Mouse (Mus musculus) neural tube, embryonic 12.5 days (tissue): ENCODE data around the gene Gse1. TPM values are rescaled to one million over a fixed set of nuclear protein-coding genes. Genes with fewer than 3 reads are reported as not detected.

Source experiments
- microRNA-seq: library from miRNA; unstranded; fragments of <30 nt; microRNA quantifications from one replicate; pipeline ENCODE4, GENCODE M21; 2017
- polyA plus RNA-seq: library from polyadenylated mRNA; unstranded; fragments of >200 nt; fragmentation: Nextera tagmentation; extraction: Ambion mirVana; gene quantifications from 2 replicates; pipeline ENCODE4 v1.2.1, GENCODE M21; 2016

Gene Gse1
- polyA plus RNA-seq, 1 experiment from 2014 or later = 26.0 TPM

Small RNA genes within 50 kb of the gene (microRNA-seq; reads per million reads assigned to microRNA genes)
- gene Gm22715 (not detected), gene Mir7687 (2.0 reads per million)

Other genes starting within 250 kb of the Gse1 start
- gene Crispld2, start 236.0 kb upstream of the Gse1 start, polyA plus RNA-seq = 5.2 and 5.6 TPM in 2 replicates
- gene Zdhhc7, start 127.0 kb upstream of the Gse1 start, polyA plus RNA-seq = 33.7 and 35.3 TPM in 2 replicates
- 16.6 and 17.3 TPM in 2 replicates for gene 6430548M08Rik, start 114.3 kb upstream of the Gse1 start, polyA plus RNA-seq
- 0.89 and 1.3 TPM in 2 replicates for gene Fam92b, start 51.0 kb upstream of the Gse1 start, polyA plus RNA-seq